Mouse (Mus musculus): ENCODE measurements around the gene Mzt1. TPM values are rescaled to one million over a fixed set of nuclear protein-coding genes. Genes with fewer than 3 reads are reported as not detected.

Gene Mzt1
- polyA plus RNA-seq, 1 experiment from 2014 or later, result 78.7 TPM

DNA sequence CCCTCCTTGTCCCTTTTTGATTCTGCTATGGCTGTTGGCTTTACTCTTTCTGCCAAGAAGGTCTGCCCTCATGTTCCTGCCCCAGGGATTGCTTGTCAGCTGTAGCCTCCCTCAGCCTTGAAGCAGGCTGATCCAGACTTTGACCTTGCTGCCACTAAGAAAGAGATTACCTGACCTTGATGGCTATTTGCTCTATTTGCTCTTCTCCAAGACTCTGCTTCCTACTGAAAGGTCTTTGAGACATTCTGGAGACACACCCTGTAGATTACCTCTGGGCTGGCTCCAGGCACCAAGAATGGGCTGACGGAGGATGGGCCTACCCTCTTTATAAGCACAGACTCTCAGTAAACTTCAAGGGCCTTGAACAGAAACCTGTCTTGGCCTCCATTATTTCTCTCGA, 53.5 kb downstream of the Mzt1 start:
- Histone ChIP-seq H3K4me1 (ENCODE audit: control insufficient read depth, insufficient read depth, low read length) (no peaks in the 10 kb centered on the region), H3K9ac (replicated peaks; ENCODE audit: low read depth, low read length) (no peak overlapping the region), H3K4me3 (ENCODE audit: low read depth, low read length) (no peak overlapping the region), H3K27me3 (ENCODE audit: control insufficient read depth, insufficient read depth, low read length) (no peaks in the 10 kb centered on the region), H3K4me2 (replicated peaks; ENCODE audit: low read depth, low read length) (no peak overlapping the region), H3K9me3 (ENCODE audit: control insufficient read depth, low read depth, low read length) (no peaks in the 10 kb centered on the region), H3K27ac (ENCODE audit: low read length) (no peak overlapping the region), H3K36me3 (ENCODE audit: control insufficient read depth, insufficient read depth, low read length) (no peaks in the 10 kb centered on the region)
- WGBS, result 86% methylated on average over 2 of the region's 2 CpGs
- no peak for ATAC-seq (ENCODE audit: insufficient number of reproducible peaks, insufficient read depth, low FRiP score, low read depth)

DNA sequence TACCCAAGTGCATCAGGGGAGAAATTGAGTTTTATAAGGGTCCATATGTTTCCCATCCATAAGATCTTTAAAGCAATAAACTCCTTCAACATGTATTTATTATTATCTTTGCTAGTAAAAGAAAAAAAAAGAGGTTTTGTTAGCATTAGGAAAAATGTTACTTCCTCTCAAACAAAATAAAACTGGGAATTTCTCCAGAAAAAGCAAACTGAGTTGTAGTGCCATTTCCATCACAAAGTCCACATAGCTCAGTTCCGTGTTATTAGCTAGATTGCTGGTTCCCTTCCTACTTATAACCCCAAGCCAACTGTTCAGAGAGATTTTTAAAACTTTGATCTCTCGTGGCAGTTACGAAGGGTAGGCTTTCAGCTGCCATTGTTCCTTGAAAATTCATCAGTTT, 55.3 kb downstream of the Mzt1 start:
- Histone ChIP-seq H3K27ac (ENCODE audit: low read length) (no peak overlapping the region), H3K27me3 (ENCODE audit: control insufficient read depth, insufficient read depth, low read length) (no peaks in the 10 kb centered on the region), H3K36me3 (ENCODE audit: control insufficient read depth, insufficient read depth, low read length) (no peaks in the 10 kb centered on the region), H3K4me1 (ENCODE audit: control insufficient read depth, insufficient read depth, low read length) (no peaks in the 10 kb centered on the region), H3K9me3 (ENCODE audit: control insufficient read depth, low read depth, low read length) (no peaks in the 10 kb centered on the region), H3K9ac (replicated peaks; ENCODE audit: low read depth, low read length) (no peak overlapping the region), H3K4me2 (replicated peaks; ENCODE audit: low read depth, low read length) (no peak overlapping the region), H3K4me3 (ENCODE audit: low read depth, low read length) (no peak overlapping the region)
- ATAC-seq (ENCODE audit: insufficient number of reproducible peaks, insufficient read depth, low FRiP score, low read depth), result no peak
- 67% methylated on average over 3 of the region's 3 CpGs for WGBS

DNA sequence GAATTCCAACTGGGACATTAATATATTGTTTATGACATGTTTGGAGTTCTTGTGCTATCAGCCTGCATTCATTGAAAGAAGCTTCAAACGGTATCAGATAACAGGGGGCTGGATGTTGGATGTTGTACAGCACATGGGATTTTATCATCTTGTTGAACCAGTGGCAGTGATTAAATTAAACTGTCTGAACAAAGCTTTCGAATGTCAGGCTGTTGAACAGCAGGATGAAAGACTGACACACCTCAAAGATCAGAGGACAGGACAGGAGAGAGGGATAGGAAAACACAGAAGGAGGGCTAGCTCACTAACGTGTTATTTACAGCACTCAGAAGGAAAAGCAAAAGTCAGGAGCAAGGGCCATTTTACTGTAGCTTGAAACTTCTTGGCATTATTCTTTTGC, 56.1 kb downstream of the Mzt1 start:
- Histone ChIP-seq H3K27ac (ENCODE audit: low read length) (no peak overlapping the region), H3K36me3 (ENCODE audit: control insufficient read depth, insufficient read depth, low read length) (no peaks in the 10 kb centered on the region), H3K27me3 (ENCODE audit: control insufficient read depth, insufficient read depth, low read length) (no peaks in the 10 kb centered on the region), H3K9me3 (ENCODE audit: control insufficient read depth, low read depth, low read length) (no peaks in the 10 kb centered on the region), H3K9ac (replicated peaks; ENCODE audit: low read depth, low read length) (no peak overlapping the region), H3K4me3 (ENCODE audit: low read depth, low read length) (no peak overlapping the region), H3K4me1 (ENCODE audit: control insufficient read depth, insufficient read depth, low read length) (no peaks in the 10 kb centered on the region), H3K4me2 (replicated peaks; ENCODE audit: low read depth, low read length) (no peak overlapping the region)
- WGBS, result 31% methylated on average over 3 of the region's 3 CpGs
- ATAC-seq (ENCODE audit: insufficient number of reproducible peaks, insufficient read depth, low FRiP score, low read depth), result no peak

Other genes starting within 250 kb of the Mzt1 start
- 1.5 and 1.7 TPM in 2 replicates for gene Rpl36a-ps1, start 51.8 kb downstream of the Mzt1 start, polyA plus RNA-seq (2014; fragmentation: Nextera tagmentation; extraction: Ambion mirVana)
- 70.7 and 74.0 TPM in 2 replicates for gene Bora, start 88 bp upstream of the Mzt1 start, polyA plus RNA-seq (2014; fragmentation: Nextera tagmentation; extraction: Ambion mirVana)
- gene Pibf1, start 53.3 kb upstream of the Mzt1 start, polyA plus RNA-seq (2014; fragmentation: Nextera tagmentation; extraction: Ambion mirVana), result 21.5 and 21.6 TPM in 2 replicates
- gene Dis3, start 53.6 kb upstream of the Mzt1 start, polyA plus RNA-seq (2014; fragmentation: Nextera tagmentation; extraction: Ambion mirVana), result 40.3 and 41.5 TPM in 2 replicates

Measured in stomach, embryonic 14.5 days (tissue).